In the genomic region with DNA sequence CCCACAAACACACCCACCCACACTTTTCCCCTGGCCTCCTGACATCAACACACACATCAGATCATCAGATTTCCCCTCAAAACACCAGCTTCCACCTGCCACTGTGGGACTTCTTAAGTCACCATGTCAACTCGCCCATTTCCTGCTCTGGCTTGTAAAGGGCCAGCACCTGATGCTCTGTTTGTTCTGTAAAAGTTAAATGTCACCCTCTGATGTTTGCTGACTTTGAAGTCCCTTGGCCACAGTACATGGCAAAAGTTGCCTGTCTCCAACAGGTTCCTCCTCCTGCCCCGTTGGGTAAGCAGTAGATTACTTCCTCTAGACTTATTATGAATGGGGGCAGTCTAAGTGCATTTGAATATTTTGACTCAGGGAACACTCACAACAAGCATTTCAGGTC, we compare ENCODE assay signal across 21 mouse cellular contexts.
A peak's percentile ranks its signal among the peaks of the same experiment; 100 is the strongest.
DNase-seq lines count a peak whose midpoint lies in the region; ATAC-seq and TF ChIP-seq lines count a peak whose summit lies in the region.
"Had no signal": no experiment of that assay in that cellular context is flagged by ENCODE, and none has a peak within 500 bp of the region (broad histone marks: within the 10 kb centered on the region; RNA-seq: fewer than 3 reads in every experiment).

No protein-coding gene starts in this region.

- H3K27ac ChIP-seq in midbrain, embryonic 11.5 days (ENCODE audit: low read depth, low read length), result no peak overlapping the region
- H3K27ac ChIP-seq in midbrain, embryonic 14.5 days (replicated peaks; ENCODE audit: low read depth, low read length), result no peak overlapping the region
- H3K27ac ChIP-seq in bone marrow, adult 2 months (ENCODE audit: control insufficient read depth, insufficient read depth, low read depth, low read length, poor library complexity), result peak overlapping the region; percentile 13; the same call in 1 of the 2 replicates
- no peak overlapping the region for H3K27ac ChIP-seq in forebrain, embryonic 13.5 days
- H3K27ac ChIP-seq: embryonic facial prominence, embryonic 13.5 days; hindbrain, embryonic 15.5 days; kidney, postnatal 0 days; layer of hippocampus, adult 2 months; left cerebral cortex, adult 2 months; liver, embryonic 14.5 days; midbrain, embryonic 10.5 days; neural tube, embryonic 15.5 days had no signal

- peak; percentile 2 for DNase-seq in midbrain, embryonic 11.5 days (ENCODE audit: low spot score, missing footprints)
- no peak for DNase-seq in midbrain, embryonic 14.5 days
- DNase-seq in thymus, postnatal 4 days, result peak; percentile 42
- DNase-seq in yolk sac, embryonic 10.5 days (ENCODE audit: low spot score), result no peak
- DNase-seq in testis, postnatal 10 days (ENCODE audit: low spot score), result no peak
- DNase-seq: adrenal gland, postnatal 25 days; cerebellum, adult 8-10 months; gastrocnemius, postnatal 14 days; kidney, adult 11 months had no signal

- no peak overlapping the region for H3K4me2 ChIP-seq in midbrain, embryonic 11.5 days
- H3K4me2 ChIP-seq in midbrain, embryonic 14.5 days (ENCODE audit: low read length), result no peak overlapping the region
- no peak overlapping the region for H3K4me2 ChIP-seq in forebrain, embryonic 13.5 days
- H3K4me2 ChIP-seq: embryonic facial prominence, embryonic 13.5 days; hindbrain, embryonic 15.5 days; neural tube, embryonic 15.5 days had no signal

- TF ChIP-seq CTCF in bone marrow, adult 2 months (IDR thresholded peaks at IDR 0.05; ENCODE audit: control insufficient read depth, insufficient read depth, low read length), result no peak

- no peak for TF ChIP-seq POLR2A in bone marrow, adult 2 months (IDR thresholded peaks at IDR 0.05; ENCODE audit: borderline replicate concordance, control insufficient read depth, low read depth, low read length)

- H3K4me1 ChIP-seq in midbrain, embryonic 11.5 days (ENCODE audit: control insufficient read depth, insufficient read depth, low read length), result no peaks in the 10 kb centered on the region
- H3K4me1 ChIP-seq in midbrain, embryonic 14.5 days (ENCODE audit: control insufficient read depth, insufficient read depth, low read length), result peaks cover 14% of the 10 kb centered on the region; the same call in 1 of the 2 replicates
- no peaks in the 10 kb centered on the region; the same call in 1 of the 2 replicates for H3K4me1 ChIP-seq in bone marrow, adult 2 months (ENCODE audit: control insufficient read depth, insufficient read depth, low read length)
- peaks cover 25% of the 10 kb centered on the region for H3K4me1 ChIP-seq in forebrain, embryonic 13.5 days

- no peak overlapping the region for H3K4me3 ChIP-seq in midbrain, embryonic 11.5 days (ENCODE audit: low read depth, low read length)
- H3K4me3 ChIP-seq in midbrain, embryonic 14.5 days (replicated peaks; ENCODE audit: low read depth, low read length), result no peak overlapping the region
- no peak overlapping the region for H3K4me3 ChIP-seq in bone marrow, adult 2 months (replicated peaks; ENCODE audit: control insufficient read depth, low read depth, low read length)
- no peak overlapping the region for H3K4me3 ChIP-seq in forebrain, embryonic 13.5 days
- H3K4me3 ChIP-seq: embryonic facial prominence, embryonic 13.5 days; hindbrain, embryonic 15.5 days; layer of hippocampus, adult 2 months; left cerebral cortex, adult 2 months; midbrain, embryonic 10.5 days; neural tube, embryonic 15.5 days had no signal

- no peak for ATAC-seq in midbrain, embryonic 11.5 days (ENCODE audit: low FRiP score)
- no peak for ATAC-seq in midbrain, embryonic 14.5 days (ENCODE audit: low FRiP score, low TSS enrichment)
- peak; percentile 51 for ATAC-seq in neutrophil, adult 5-6 weeks (ENCODE audit: extremely low read depth, insufficient number of reproducible peaks, low FRiP score, poor library complexity, severe bottlenecking)
- no peak for ATAC-seq in forebrain, embryonic 13.5 days
- ATAC-seq: lung, postnatal 0 days had no signal

- WGBS in midbrain, embryonic 11.5 days, result 76% methylated on average over 2 of the region's 2 CpGs
- 76% methylated on average over 2 of the region's 2 CpGs for WGBS in midbrain, embryonic 14.5 days
- 7% methylated on average over 2 of the region's 2 CpGs for WGBS in bone marrow, adult 2 months
- 70% methylated on average over 2 of the region's 2 CpGs for WGBS in forebrain, embryonic 13.5 days

- no peak overlapping the region for H3K9ac ChIP-seq in midbrain, embryonic 11.5 days (ENCODE audit: low read length)
- no peak overlapping the region for H3K9ac ChIP-seq in midbrain, embryonic 14.5 days (replicated peaks; ENCODE audit: low read length)
- no peak overlapping the region for H3K9ac ChIP-seq in forebrain, embryonic 13.5 days
- H3K9ac ChIP-seq: embryonic facial prominence, embryonic 13.5 days; hindbrain, embryonic 15.5 days; liver, embryonic 14.5 days; neural tube, embryonic 15.5 days had no signal

- no peaks in the 10 kb centered on the region for H3K36me3 ChIP-seq in midbrain, embryonic 11.5 days (ENCODE audit: control insufficient read depth, insufficient read depth, low read length)
- H3K36me3 ChIP-seq in midbrain, embryonic 14.5 days (ENCODE audit: control insufficient read depth, insufficient read depth, low read length), result no peaks in the 10 kb centered on the region
- no peaks in the 10 kb centered on the region for H3K36me3 ChIP-seq in forebrain, embryonic 13.5 days (ENCODE audit: poor library complexity, severe bottlenecking)
- H3K36me3 ChIP-seq: embryonic facial prominence, embryonic 13.5 days; hindbrain, embryonic 15.5 days; midbrain, embryonic 10.5 days; neural tube, embryonic 15.5 days had no signal

- H3K9me3 ChIP-seq in midbrain, embryonic 11.5 days (ENCODE audit: control insufficient read depth, low read length), result no peaks in the 10 kb centered on the region
- no peaks in the 10 kb centered on the region for H3K9me3 ChIP-seq in midbrain, embryonic 14.5 days (ENCODE audit: control insufficient read depth, low read length)
- no peaks in the 10 kb centered on the region for H3K9me3 ChIP-seq in forebrain, embryonic 13.5 days (replicated peaks)
- H3K9me3 ChIP-seq: embryonic facial prominence, embryonic 13.5 days; hindbrain, embryonic 15.5 days; midbrain, embryonic 10.5 days; neural tube, embryonic 15.5 days had no signal

- H3K27me3 ChIP-seq in midbrain, embryonic 11.5 days (ENCODE audit: control insufficient read depth, insufficient read depth, low read length), result no peaks in the 10 kb centered on the region
- no peaks in the 10 kb centered on the region for H3K27me3 ChIP-seq in midbrain, embryonic 14.5 days (ENCODE audit: control insufficient read depth, insufficient read depth, low read length)
- no peaks in the 10 kb centered on the region for H3K27me3 ChIP-seq in forebrain, embryonic 13.5 days
- H3K27me3 ChIP-seq: embryonic facial prominence, embryonic 13.5 days; hindbrain, embryonic 15.5 days; neural tube, embryonic 15.5 days had no signal

Comparison
In these comparisons a context has a peak if more than half of its experiments do, and no peak if none do; other contexts are left out.
1. DNase-seq: peak in midbrain, embryonic 11.5 days (single experiment) and thymus, postnatal 4 days (single experiment); none in midbrain, embryonic 14.5 days (single experiment), yolk sac, embryonic 10.5 days (single experiment) and testis, postnatal 10 days (single experiment).